Mouse (Mus musculus) thymus, adult 2 months (tissue): Measurements from ENCODE around the gene Hoxc4. TPM values are rescaled to one million over a fixed set of nuclear protein-coding genes. Genes with fewer than 3 reads are reported as not detected.

Experiments
- DNase-seq: peaks from one replicate; pipeline ENCODE4 v3.0.0; 2021
- H3K27ac ChIP-seq: fragments of 200-500 bp; 2 replicates; pipeline ENCODE4 v1.5.1; 2012; ENCODE audit warnings: low read length, control low read depth; ENCODE audit not compliant: control insufficient read depth, insufficient read depth
- H3K27me3 ChIP-seq: fragments of 200-500 bp; 2 replicates; pipeline ENCODE4 v1.6.1; 2012; ENCODE audit warnings: mild to moderate bottlenecking, low read length, moderate library complexity, mixed read lengths; ENCODE audit not compliant: control insufficient read depth, insufficient read depth
- H3K36me3 ChIP-seq: fragments of 200-500 bp; 2 replicates; pipeline ENCODE4 v1.6.1; 2012; ENCODE audit warnings: mild to moderate bottlenecking, low read length, moderate library complexity; ENCODE audit not compliant: control insufficient read depth, insufficient read depth
- H3K4me1 ChIP-seq: fragments of 200-500 bp; replicated peaks from 2 replicates; pipeline ENCODE4 v1.6.1; 2012; ENCODE audit warnings: low read length; ENCODE audit not compliant: control insufficient read depth, insufficient read depth
- H3K4me3 ChIP-seq: fragments of 200-500 bp; 2 replicates; pipeline ENCODE4 v1.5.1; 2012; ENCODE audit warnings: mild to moderate bottlenecking, low read length, control low read depth, moderate library complexity; ENCODE audit not compliant: control insufficient read depth, insufficient read depth
- CTCF ChIP-seq: fragments of 200-500 bp; IDR thresholded peaks from 2 replicates; pipeline ENCODE4 v1.5.1; 2012; ENCODE audit warnings: mild to moderate bottlenecking, control low read depth, low read length, moderate library complexity, borderline replicate concordance; ENCODE audit not compliant: control insufficient read depth, poor library complexity, insufficient read depth; ENCODE audit errors: extremely low read depth
- POLR2A ChIP-seq: fragments of 200-500 bp; IDR thresholded peaks from 2 replicates; pipeline ENCODE4 v1.6.1; 2012; ENCODE audit warnings: mild to moderate bottlenecking, low read length, control low read depth, moderate library complexity; ENCODE audit not compliant: control insufficient read depth, poor library complexity, insufficient read depth; ENCODE audit errors: extremely low read depth
- WGBS: fragments of 180-500 bp; shearing (Covaris S2); methylation state at CpG from one replicate; pipeline ENCODE4 v1.1.7; 2018; 5-methylcytosine and 5-hydroxymethylcytosine counted together
- polyA plus RNA-seq: library from polyadenylated mRNA; depleted of rRNA; stranded (reverse); fragments of >200 nt; gene quantifications from 2 replicates; pipeline ENCODE4 v1.2.3, GENCODE M21; 2012

Gene Hoxc4
- polyA plus RNA-seq, 1 experiment = 0.22 TPM

DNA sequence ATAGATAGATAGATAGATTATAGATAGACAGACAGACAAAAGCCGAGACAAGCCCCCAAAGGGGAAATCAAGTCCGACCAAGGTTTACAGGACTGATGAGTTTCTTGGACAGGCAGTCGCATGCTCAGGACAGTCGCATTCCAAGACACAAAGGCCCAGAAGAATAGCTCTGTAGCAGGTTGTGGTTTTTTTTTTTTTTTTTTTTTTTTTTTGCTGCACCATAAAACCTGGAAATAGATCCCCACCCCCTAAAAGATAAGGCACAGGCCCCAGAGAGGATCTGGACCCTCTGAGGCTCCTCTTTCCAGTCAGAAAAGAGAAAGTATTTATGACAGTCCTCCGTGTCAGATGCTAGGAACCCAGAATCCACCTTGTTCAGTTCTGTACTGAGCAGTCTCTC, 30.7 kb upstream of the Hoxc4 start:
- Histone ChIP-seq H3K36me3 (no peaks in the 10 kb centered on the region), H3K4me3 (no peak overlapping the region), H3K27ac (no peak overlapping the region), H3K27me3 (peaks cover 24% of the 10 kb centered on the region), H3K4me1 (no peaks in the 10 kb centered on the region)
- TF ChIP-seq CTCF (no peak), POLR2A (no peak)
- DNase-seq = no peak
- 47% methylated on average over 5 of the region's 5 CpGs for WGBS

DNA sequence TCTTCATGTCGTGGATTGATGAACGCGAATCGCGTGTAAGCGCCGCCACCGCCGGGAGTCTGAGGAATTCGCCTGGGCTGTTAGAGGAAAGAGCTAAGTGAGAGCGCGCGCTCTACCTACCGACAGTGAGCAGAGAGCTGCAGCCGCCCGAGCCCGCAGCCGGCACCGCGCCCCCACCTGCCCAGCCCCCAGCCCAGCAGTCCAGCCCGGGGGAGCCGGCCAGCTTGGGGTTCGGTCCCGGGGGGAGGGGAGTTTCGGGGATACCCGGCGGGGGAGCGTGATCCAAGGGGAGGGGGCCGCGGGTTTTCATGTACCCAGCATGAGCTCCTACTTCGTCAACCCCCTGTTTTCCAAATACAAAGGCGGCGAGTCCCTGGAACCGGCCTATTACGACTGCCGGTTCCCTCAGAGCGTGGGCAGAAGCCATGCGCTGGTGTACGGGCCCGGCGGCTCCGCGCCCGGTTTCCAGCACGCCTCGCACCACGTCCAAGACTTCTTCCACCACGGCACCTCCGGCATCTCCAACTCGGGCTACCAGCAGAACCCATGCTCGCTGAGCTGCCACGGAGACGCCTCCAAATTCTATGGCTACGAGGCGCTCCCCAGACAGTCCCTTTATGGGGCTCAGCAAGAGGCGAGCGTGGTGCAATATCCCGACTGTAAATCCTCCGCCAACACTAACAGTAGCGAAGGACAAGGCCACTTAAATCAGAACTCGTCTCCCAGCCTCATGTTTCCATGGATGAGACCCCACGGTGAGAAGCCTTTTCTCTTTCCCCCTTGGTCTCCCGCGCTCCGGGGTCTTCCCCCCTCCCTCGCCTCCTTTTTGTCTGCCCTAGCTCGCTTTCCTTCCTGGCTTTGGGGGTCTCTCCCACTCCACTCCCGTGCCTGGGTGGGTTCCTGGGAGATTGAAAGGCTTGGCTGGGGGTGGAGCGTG, 28.0 kb upstream of the Hoxc4 start, which contains the start of gene Hoxc8:
TSS of gene Hoxc8 (plus strand) at position 147 of the 937 bp plus-strand sequence.
- no peak within 1 kb of the TSS for H3K4me3 ChIP-seq
- peaks cover 22% of the 10 kb centered on the region for H3K27me3 ChIP-seq
- H3K27ac ChIP-seq = no peak within 1 kb of the TSS
- no peak for TF ChIP-seq CTCF
- no peak for TF ChIP-seq POLR2A
- DNase-seq = no peak
- H3K4me1 ChIP-seq = no peaks in the 10 kb centered on the region
- H3K36me3 ChIP-seq = no peaks in the 10 kb centered on the region
- WGBS = 7% methylated on average over 69 of the region's 69 CpGs

DNA sequence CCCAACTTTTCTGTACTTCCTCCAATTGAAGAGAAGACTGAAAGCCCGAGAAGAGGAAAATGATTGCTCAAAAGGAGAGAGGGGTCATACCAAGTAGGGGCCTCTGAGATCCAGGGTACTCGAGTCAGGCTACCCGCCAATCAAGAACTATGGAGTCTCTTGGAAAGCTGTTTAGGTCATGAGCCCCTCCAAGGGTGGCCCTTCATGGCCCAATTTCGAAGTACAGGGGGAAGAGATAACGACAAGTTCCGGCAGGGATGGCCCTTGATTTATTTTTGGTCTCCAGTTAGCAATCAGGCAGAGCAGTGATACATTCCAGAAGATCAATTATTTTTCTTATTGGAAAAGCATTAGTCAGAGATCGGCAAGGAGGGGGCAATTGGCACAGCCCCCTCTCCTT, 27.0 kb upstream of the Hoxc4 start:
- H3K27ac ChIP-seq = no peak overlapping the region
- H3K27me3 ChIP-seq = peaks cover 24% of the 10 kb centered on the region
- TF ChIP-seq CTCF = no peak
- TF ChIP-seq POLR2A = no peak

DNA sequence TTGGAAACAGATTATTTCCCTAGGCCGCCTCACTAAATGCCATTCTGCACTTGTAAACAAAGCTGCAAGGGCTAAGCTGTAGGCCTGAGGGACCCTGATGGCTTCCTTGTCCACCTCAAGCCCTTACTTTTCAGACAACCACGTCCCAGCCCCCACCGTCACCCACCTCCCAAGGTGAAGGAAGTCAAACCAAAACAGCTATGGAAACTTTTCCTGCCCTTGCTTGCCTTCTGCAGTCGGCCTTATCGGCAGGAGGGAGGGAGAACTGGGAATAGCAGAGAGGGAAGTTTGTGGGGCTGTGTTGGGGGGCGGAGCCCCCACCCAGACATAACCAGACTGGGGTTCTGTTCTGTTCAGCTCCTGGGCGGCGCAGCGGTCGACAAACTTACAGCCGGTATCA, 26.5 kb upstream of the Hoxc4 start:
- TF ChIP-seq CTCF = no peak
- no peak for TF ChIP-seq POLR2A
- Histone ChIP-seq H3K4me3 (no peak overlapping the region), H3K27ac (no peak overlapping the region), H3K4me1 (no peaks in the 10 kb centered on the region), H3K36me3 (no peaks in the 10 kb centered on the region), H3K27me3 (peaks cover 26% of the 10 kb centered on the region)
- no peak for DNase-seq
- WGBS = 10% methylated on average over 11 of the region's 11 CpGs

More for the DNA sequence above, 27.0 kb upstream of the Hoxc4 start:
- WGBS = 8% methylated on average over 7 of the region's 7 CpGs
- DNase-seq = no peak
- Histone ChIP-seq H3K4me3 (no peak overlapping the region), H3K4me1 (no peaks in the 10 kb centered on the region), H3K36me3 (no peaks in the 10 kb centered on the region)

DNA sequence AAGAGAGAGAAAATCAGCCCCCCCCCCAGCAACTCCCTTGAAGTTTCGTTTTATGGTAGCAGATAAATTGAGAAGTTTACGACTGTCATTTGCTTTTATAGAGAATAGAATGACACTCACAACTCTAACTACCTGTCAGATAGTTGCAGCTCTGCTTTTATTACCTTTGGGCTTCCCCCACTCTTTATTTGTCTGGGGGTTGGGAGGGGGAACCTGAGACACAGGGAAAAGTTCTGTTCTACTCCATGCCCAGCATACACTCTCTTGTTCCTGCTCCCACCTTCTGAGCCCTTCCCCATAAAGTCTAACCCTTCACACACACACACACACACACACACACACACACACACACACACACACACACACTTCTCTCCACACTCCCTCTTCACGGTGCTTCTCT, 25.9 kb upstream of the Hoxc4 start:
- H3K4me1 ChIP-seq = no peaks in the 10 kb centered on the region
- 8% methylated on average over 3 of the region's 3 CpGs for WGBS
- H3K27ac ChIP-seq = no peak overlapping the region
- no peak overlapping the region for H3K4me3 ChIP-seq
- TF ChIP-seq POLR2A (no peak), CTCF (no peak)
- H3K27me3 ChIP-seq = peaks cover 32% of the 10 kb centered on the region
- no peaks in the 10 kb centered on the region for H3K36me3 ChIP-seq
- DNase-seq = no peak

DNA sequence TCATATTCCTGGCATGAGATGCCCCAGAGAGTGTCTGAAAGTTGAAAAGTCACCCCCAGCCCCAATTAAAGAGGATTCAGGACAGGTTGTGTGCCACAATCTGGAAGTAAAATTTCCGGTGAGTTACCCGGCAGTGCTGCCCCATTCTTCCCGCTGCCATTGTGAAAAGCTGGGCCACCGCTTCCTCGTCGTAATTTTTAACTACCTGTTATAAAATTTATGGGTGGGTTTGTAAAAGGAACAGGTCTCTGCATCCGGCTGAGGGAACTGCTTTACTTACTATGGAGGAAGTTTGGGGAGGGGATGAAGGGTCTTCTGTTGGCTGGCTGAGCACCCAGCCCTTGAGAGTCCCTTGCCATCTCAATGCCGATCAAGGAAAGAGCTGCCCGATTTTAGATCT, 22.2 kb upstream of the Hoxc4 start:
- no peaks in the 10 kb centered on the region for H3K36me3 ChIP-seq
- no peaks in the 10 kb centered on the region; the same call in 1 of the 2 replicates for H3K4me1 ChIP-seq
- TF ChIP-seq POLR2A (no peak), CTCF (no peak)
- no peak overlapping the region for H3K4me3 ChIP-seq
- peaks cover 51% of the 10 kb centered on the region for H3K27me3 ChIP-seq
- no peak for DNase-seq
- H3K27ac ChIP-seq = no peak overlapping the region
- 9% methylated on average over 9 of the region's 9 CpGs for WGBS

DNA sequence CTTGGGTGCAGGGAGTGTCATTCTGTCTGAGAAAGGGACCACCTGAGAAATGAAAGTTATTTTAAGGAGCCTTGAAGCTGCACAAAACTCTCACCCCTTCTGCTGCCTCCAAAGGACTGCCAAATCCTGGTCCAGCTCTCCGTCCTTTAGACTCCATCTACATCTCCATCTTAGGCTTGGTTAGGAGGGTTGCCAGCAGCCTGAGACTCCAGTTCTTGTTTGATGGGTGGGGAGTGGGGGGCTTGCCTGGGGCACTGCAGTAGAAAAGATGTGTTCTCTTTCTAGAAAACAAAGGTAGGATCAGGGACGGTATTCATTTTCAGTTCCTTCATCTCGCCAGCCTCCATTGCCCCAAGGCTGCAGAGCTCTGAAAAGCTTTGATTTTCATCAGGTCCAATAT, 21.3 kb upstream of the Hoxc4 start:
- H3K4me3 ChIP-seq = no peak overlapping the region
- no peaks in the 10 kb centered on the region for H3K36me3 ChIP-seq
- no peaks in the 10 kb centered on the region; the same call in 1 of the 2 replicates for H3K4me1 ChIP-seq
- 22% methylated on average over 3 of the region's 3 CpGs for WGBS
- no peak for DNase-seq
- peaks cover 54% of the 10 kb centered on the region for H3K27me3 ChIP-seq
- no peak overlapping the region for H3K27ac ChIP-seq
- TF ChIP-seq CTCF = no peak
- TF ChIP-seq POLR2A = no peak
